Mouse (Mus musculus) heart, embryonic 12.5 days (tissue): Measurements from ENCODE around the gene AI837181. TPM values are rescaled to one million over a fixed set of nuclear protein-coding genes. Genes with fewer than 3 reads are reported as not detected.

Source experiments
- ATAC-seq: fragments of 200-750 bp; cut with Nextera tagmentation; 2 replicates; pipeline ENCODE4 v1.8.0; 2017; ENCODE audit warnings: moderate TSS enrichment, moderate library complexity; ENCODE audit not compliant: insufficient number of reproducible peaks, low FRiP score
- H3K27ac ChIP-seq: fragments of 300-500 bp; sonication (generic); 2 replicates; pipeline ENCODE4 v1.5.1; 2016; ENCODE audit warnings: mild to moderate bottlenecking, moderate library complexity; ENCODE audit not compliant: poor library complexity, severe bottlenecking
- H3K27me3 ChIP-seq: fragments of 300-500 bp; sonication (generic); replicated peaks from 2 replicates; pipeline ENCODE4 v1.6.1; 2016; ENCODE audit warnings: mild to moderate bottlenecking, moderate library complexity
- H3K36me3 ChIP-seq: fragments of 300-500 bp; sonication (generic); 2 replicates; pipeline ENCODE4 v1.6.1; 2016; ENCODE audit warnings: mild to moderate bottlenecking, moderate library complexity
- H3K4me1 ChIP-seq: fragments of 300-500 bp; sonication (generic); replicated peaks from 2 replicates; pipeline ENCODE4 v1.6.1; 2016; ENCODE audit warnings: mild to moderate bottlenecking
- H3K4me2 ChIP-seq: fragments of 300-500 bp; sonication (generic); 2 replicates; pipeline ENCODE4 v1.6.1; 2016; ENCODE audit warnings: mild to moderate bottlenecking, moderate library complexity
- H3K4me3 ChIP-seq: fragments of 300-500 bp; sonication (generic); 2 replicates; pipeline ENCODE4 v1.5.1; 2016; ENCODE audit warnings: mild to moderate bottlenecking
- H3K9ac ChIP-seq: fragments of 300-500 bp; sonication (generic); 2 replicates; pipeline ENCODE4 v1.6.1; 2016; ENCODE audit warnings: mild to moderate bottlenecking, moderate library complexity
- H3K9me3 ChIP-seq: fragments of 300-500 bp; sonication (generic); replicated peaks from 2 replicates; pipeline ENCODE4 v1.6.1; 2016; ENCODE audit warnings: mild to moderate bottlenecking, moderate library complexity
- WGBS: fragments of 180-500 bp; shearing (Covaris S2); methylation state at CpG from one replicate; pipeline ENCODE4 v1.1.7; 2016; 5-methylcytosine and 5-hydroxymethylcytosine counted together
- polyA plus RNA-seq: library from polyadenylated mRNA; unstranded; fragments of >200 nt; fragmentation: Nextera tagmentation; extraction: Ambion mirVana; gene quantifications from 2 replicates; pipeline ENCODE4 v1.2.1, GENCODE M21; 2016

AI837181 gene
- 38.8 and 39.5 TPM in 2 replicates for polyA plus RNA-seq

- H3K27me3 ChIP-seq, result no peaks in the 10 kb centered on the region
- peak within 1 kb of the TSS; percentile 91 for H3K9ac ChIP-seq
- H3K9me3 ChIP-seq, result no peaks in the 10 kb centered on the region
- peaks cover 29% of the 10 kb centered on the region for H3K4me1 ChIP-seq
- under 1% methylated on average over 77 of the region's 87 CpGs for WGBS
- peak within 1 kb of the TSS; percentile 94 for H3K4me2 ChIP-seq
- H3K4me3 ChIP-seq, result peak within 1 kb of the TSS; percentile 89
- peak within 1 kb of the TSS; percentile 91 for H3K27ac ChIP-seq
- H3K36me3 ChIP-seq, result peaks cover 50% of the 10 kb centered on the region
- ATAC-seq, result peak; percentile 91
These were observed at the start of gene AI837181, which contains the start of gene Drap1 for GRCm38 (mm10) chr19:5424782-5425741. Gene AI837181, plus strand, starts transcription at chr19:5425144. Gene Drap1, minus strand, starts transcription at chr19:5424979.

- no peak for ATAC-seq
- WGBS, result 85% methylated on average over 1 of the region's 1 CpGs
These were observed 47.5 kb upstream of the AI837181 start for GRCm38 (mm10) chr19:5377446-5377845.

GRCm38 (mm10) chr19:5383326-5383725, 41.6 kb upstream of the AI837181 start:
- Histone ChIP-seq H3K36me3 (peaks cover 79% of the 10 kb centered on the region), H3K9me3 (no peaks in the 10 kb centered on the region), H3K4me1 (peaks cover 18% of the 10 kb centered on the region), H3K27me3 (no peaks in the 10 kb centered on the region), H3K9ac (no peak overlapping the region), H3K4me2 (no peak overlapping the region), H3K27ac (no peak overlapping the region), H3K4me3 (no peak overlapping the region)
- ATAC-seq, result no peak
- 92% methylated on average over 12 of the region's 12 CpGs for WGBS

More at GRCm38 (mm10) chr19:5377446-5377845, 47.5 kb upstream of the AI837181 start:
- Histone ChIP-seq H3K9me3 (no peaks in the 10 kb centered on the region), H3K4me2 (no peak overlapping the region), H3K27me3 (no peaks in the 10 kb centered on the region), H3K4me3 (no peak overlapping the region), H3K36me3 (peaks cover 65% of the 10 kb centered on the region), H3K9ac (no peak overlapping the region), H3K4me1 (no peaks in the 10 kb centered on the region), H3K27ac (no peak overlapping the region)

GRCm38 (mm10) chr19:5384715-5385114, 40.2 kb upstream of the AI837181 start:
- peaks cover 65% of the 10 kb centered on the region for H3K36me3 ChIP-seq
- H3K9me3 ChIP-seq, result no peaks in the 10 kb centered on the region
- ATAC-seq, result no peak
- H3K4me2 ChIP-seq, result no peak overlapping the region
- H3K4me1 ChIP-seq, result peaks cover 25% of the 10 kb centered on the region
- no peak overlapping the region for H3K4me3 ChIP-seq
- H3K9ac ChIP-seq, result no peak overlapping the region
- no peaks in the 10 kb centered on the region for H3K27me3 ChIP-seq
- no peak overlapping the region for H3K27ac ChIP-seq
- 92% methylated on average over 8 of the region's 8 CpGs for WGBS

- Histone ChIP-seq H3K4me2 (peak overlapping the region; percentile 89), H3K36me3 (peaks cover 32% of the 10 kb centered on the region), H3K4me1 (peaks cover 42% of the 10 kb centered on the region), H3K27ac (peak overlapping the region; percentile 78), H3K9me3 (no peaks in the 10 kb centered on the region), H3K4me3 (peak overlapping the region; percentile 99), H3K9ac (peak overlapping the region; percentile 97), H3K27me3 (no peaks in the 10 kb centered on the region)
- peak; percentile 73 for ATAC-seq
- WGBS, result under 1% methylated on average over 43 of the region's 43 CpGs
These were observed 36.9 kb upstream of the AI837181 start for GRCm38 (mm10) chr19:5388011-5388441.

- peaks cover 44% of the 10 kb centered on the region for H3K4me1 ChIP-seq
- ATAC-seq, result peak; percentile 93
- H3K9ac ChIP-seq, result peak within 1 kb of the TSS; percentile 97
- H3K4me3 ChIP-seq, result peak within 1 kb of the TSS; percentile 99
- no peaks in the 10 kb centered on the region for H3K9me3 ChIP-seq
- H3K27ac ChIP-seq, result peak within 1 kb of the TSS; percentile 81
- H3K4me2 ChIP-seq, result peak within 1 kb of the TSS; percentile 89
- peaks cover 25% of the 10 kb centered on the region for H3K36me3 ChIP-seq
- H3K27me3 ChIP-seq, result no peaks in the 10 kb centered on the region
- WGBS, result under 1% methylated on average over 43 of the region's 43 CpGs
These were observed 36.2 kb upstream of the AI837181 start, which contains the start of gene Sart1 for GRCm38 (mm10) chr19:5388588-5389242. Gene Sart1, minus strand, starts transcription at chr19:5388703.

- peak overlapping the region; percentile 97 for H3K9ac ChIP-seq
- WGBS, result 20% methylated on average over 12 of the region's 12 CpGs
These were observed 35.3 kb upstream of the AI837181 start for GRCm38 (mm10) chr19:5389647-5390046.

GRCm38 (mm10) chr19:5390416-5390815, 34.5 kb upstream of the AI837181 start:
- no peak for ATAC-seq
- H3K9ac ChIP-seq, result no peak overlapping the region; the same call in 1 of the 2 replicates
- H3K27me3 ChIP-seq, result no peaks in the 10 kb centered on the region
- H3K27ac ChIP-seq, result peak overlapping the region; percentile 81; the same call in 1 of the 2 replicates
- H3K4me3 ChIP-seq, result peak overlapping the region; percentile 99
- 53% methylated on average over 8 of the region's 8 CpGs for WGBS
- H3K4me1 ChIP-seq, result peaks cover 44% of the 10 kb centered on the region
- H3K9me3 ChIP-seq, result no peaks in the 10 kb centered on the region
- peak overlapping the region; percentile 89 for H3K4me2 ChIP-seq
- H3K36me3 ChIP-seq, result peaks cover 8% of the 10 kb centered on the region

More at GRCm38 (mm10) chr19:5389647-5390046, 35.3 kb upstream of the AI837181 start:
- peaks cover 44% of the 10 kb centered on the region for H3K4me1 ChIP-seq
- peak overlapping the region; percentile 81 for H3K27ac ChIP-seq
- H3K4me2 ChIP-seq, result peak overlapping the region; percentile 89
- no peak for ATAC-seq
- no peaks in the 10 kb centered on the region for H3K9me3 ChIP-seq
- H3K36me3 ChIP-seq, result peaks cover 16% of the 10 kb centered on the region
- H3K4me3 ChIP-seq, result peak overlapping the region; percentile 99
- no peaks in the 10 kb centered on the region for H3K27me3 ChIP-seq

- Histone ChIP-seq H3K36me3 (no peaks in the 10 kb centered on the region), H3K9ac (no peak overlapping the region), H3K9me3 (no peaks in the 10 kb centered on the region), H3K27ac (0 out of 2 replicates have a peak overlapping the region, but pooled peaks have one; percentile 65), H3K27me3 (no peaks in the 10 kb centered on the region), H3K4me1 (peaks cover 28% of the 10 kb centered on the region), H3K4me2 (no peak overlapping the region), H3K4me3 (no peak overlapping the region)
- 28% methylated on average over 4 of the region's 4 CpGs for WGBS
- ATAC-seq, result no peak
These were observed 32.1 kb upstream of the AI837181 start for GRCm38 (mm10) chr19:5392892-5393291.

GRCm38 (mm10) chr19:5394168-5394567, 30.8 kb upstream of the AI837181 start:
- Histone ChIP-seq H3K4me2 (no peak overlapping the region), H3K4me1 (peaks cover 25% of the 10 kb centered on the region), H3K27me3 (no peaks in the 10 kb centered on the region), H3K27ac (no peak overlapping the region), H3K4me3 (no peak overlapping the region), H3K9me3 (no peaks in the 10 kb centered on the region), H3K9ac (no peak overlapping the region), H3K36me3 (no peaks in the 10 kb centered on the region)
- no peak for ATAC-seq
- WGBS, result 46% methylated on average over 10 of the region's 10 CpGs

GRCm38 (mm10) chr19:5395371-5395770, 29.6 kb upstream of the AI837181 start:
- H3K4me3 ChIP-seq, result no peak overlapping the region
- ATAC-seq, result no peak
- no peaks in the 10 kb centered on the region for H3K27me3 ChIP-seq
- H3K27ac ChIP-seq, result no peak overlapping the region
- H3K9me3 ChIP-seq, result no peaks in the 10 kb centered on the region
- no peaks in the 10 kb centered on the region for H3K36me3 ChIP-seq
- H3K4me2 ChIP-seq, result no peak overlapping the region
- H3K9ac ChIP-seq, result no peak overlapping the region
- peaks cover 13% of the 10 kb centered on the region for H3K4me1 ChIP-seq
- 65% methylated on average over 4 of the region's 4 CpGs for WGBS
